Mouse (Mus musculus) kidney, embryonic 14.5 days (tissue): ENCODE data around the gene Tsga10ip. TPM values are rescaled to one million over a fixed set of nuclear protein-coding genes. Genes with fewer than 3 reads are reported as not detected.
"Not testable (repeated sequence)": the region's sequence is repeated elsewhere in the genome, so short reads cannot be mapped to it uniquely, and the experiment has no call there.

Source experiments
- ATAC-seq: fragments of 200-750 bp; cut with Nextera tagmentation; 2 replicates; pipeline ENCODE4 v1.8.0; 2017; ENCODE audit warnings: moderate number of reproducible peaks, mild to moderate bottlenecking, moderate TSS enrichment, moderate library complexity; ENCODE audit not compliant: low FRiP score, low TSS enrichment
- H3K27ac ChIP-seq: fragments of 300-500 bp; sonication (generic); 2 replicates; pipeline ENCODE4 v1.5.1; 2014; ENCODE audit warnings: low read depth, mild to moderate bottlenecking, low read length, moderate library complexity, mixed read lengths
- H3K27me3 ChIP-seq: fragments of 300-500 bp; sonication (generic); 2 replicates; pipeline ENCODE4 v1.6.1; 2014; ENCODE audit warnings: mild to moderate bottlenecking, low read length; ENCODE audit not compliant: control insufficient read depth, insufficient read depth
- H3K36me3 ChIP-seq: fragments of 300-500 bp; sonication (generic); 2 replicates; pipeline ENCODE4 v1.6.1; 2014; ENCODE audit warnings: low read length, mixed read lengths; ENCODE audit not compliant: control insufficient read depth, insufficient read depth
- H3K4me1 ChIP-seq: fragments of 300-500 bp; sonication (generic); 2 replicates; pipeline ENCODE4 v1.6.1; 2014; ENCODE audit warnings: low read length, mixed read lengths; ENCODE audit not compliant: control insufficient read depth, insufficient read depth
- H3K4me2 ChIP-seq: fragments of 300-500 bp; sonication (generic); replicated peaks from 2 replicates; pipeline ENCODE4 v1.6.1; 2014; ENCODE audit warnings: low read depth, mild to moderate bottlenecking, low read length
- H3K4me3 ChIP-seq: fragments of 300-500 bp; sonication (generic); 2 replicates; pipeline ENCODE4 v1.5.1; 2014; ENCODE audit warnings: mild to moderate bottlenecking, low read length
- H3K9ac ChIP-seq: fragments of 300-500 bp; sonication (generic); 2 replicates; pipeline ENCODE4 v1.6.1; 2014; ENCODE audit warnings: low read depth, mild to moderate bottlenecking, low read length, moderate library complexity
- H3K9me3 ChIP-seq: fragments of 300-500 bp; sonication (generic); 2 replicates; pipeline ENCODE4 v1.6.1; 2016; ENCODE audit warnings: low read length; ENCODE audit not compliant: control insufficient read depth
- WGBS: fragments of 180-500 bp; shearing (Covaris S2); extraction: QIAGEN DNeasy Blood & Tissue Kit; methylation state at CpG from one replicate; pipeline ENCODE4 v1.1.7; 2014; 5-methylcytosine and 5-hydroxymethylcytosine counted together
- polyA plus RNA-seq: library from polyadenylated mRNA; unstranded; fragments of >200 nt; fragmentation: Nextera tagmentation; extraction: Ambion mirVana; gene quantifications from 2 replicates; pipeline ENCODE4 v1.2.1, GENCODE M21; 2014

Gene Tsga10ip
- polyA plus RNA-seq, 1 experiment from 2014 or later, result 0.35 TPM

DNA sequence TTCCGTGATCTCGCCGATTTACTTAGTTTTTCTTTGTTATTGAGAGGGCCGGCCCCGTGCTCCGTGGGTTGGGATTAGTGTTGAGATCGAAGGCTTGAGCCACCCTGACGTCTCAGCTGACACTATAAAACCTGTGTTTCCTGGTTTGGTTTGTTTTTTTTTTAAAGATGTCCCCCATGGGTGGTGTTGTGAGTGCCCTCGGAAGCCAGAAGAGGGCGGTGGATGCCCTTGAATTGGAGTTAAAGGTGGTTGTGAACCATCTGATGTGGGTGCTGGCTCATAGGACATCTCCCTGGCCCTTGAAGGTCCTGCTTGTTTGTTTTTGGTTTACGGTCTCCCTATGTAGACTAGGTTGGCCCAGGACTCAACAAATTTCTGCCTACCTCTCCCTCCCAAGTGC is 34.9 kb downstream of the Tsga10ip start:
- Histone ChIP-seq H3K27ac (no peak overlapping the region), H3K4me2 (peak overlapping the region; percentile 92), H3K9ac (peak overlapping the region; percentile 91), H3K9me3 (no peaks in the 10 kb centered on the region), H3K36me3 (peaks cover 62% of the 10 kb centered on the region), H3K4me1 (peaks cover 13% of the 10 kb centered on the region; the same call in 1 of the 2 replicates), H3K27me3 (no peaks in the 10 kb centered on the region), H3K4me3 (peak overlapping the region; percentile 86)
- 10% methylated on average over 11 of the region's 11 CpGs for WGBS
- ATAC-seq, result no peak

GRCm38 (mm10) chr19:5367053-5367359 is 35.3 kb downstream of the Tsga10ip start, which contains the start of gene Banf1:
Gene Banf1 (minus strand): TSS chr19:5367168.
- Histone ChIP-seq H3K4me2 (peak within 1 kb of the TSS; percentile 92), H3K36me3 (peaks cover 58% of the 10 kb centered on the region), H3K27ac (peak within 1 kb of the TSS; percentile 97), H3K4me1 (peaks cover 13% of the 10 kb centered on the region; the same call in 1 of the 2 replicates), H3K27me3 (no peaks in the 10 kb centered on the region), H3K9me3 (no peaks in the 10 kb centered on the region), H3K4me3 (peak within 1 kb of the TSS; percentile 86), H3K9ac (peak within 1 kb of the TSS; percentile 91)
- ATAC-seq, result peak; percentile 36
- under 1% methylated on average over 33 of the region's 33 CpGs for WGBS

DNA sequence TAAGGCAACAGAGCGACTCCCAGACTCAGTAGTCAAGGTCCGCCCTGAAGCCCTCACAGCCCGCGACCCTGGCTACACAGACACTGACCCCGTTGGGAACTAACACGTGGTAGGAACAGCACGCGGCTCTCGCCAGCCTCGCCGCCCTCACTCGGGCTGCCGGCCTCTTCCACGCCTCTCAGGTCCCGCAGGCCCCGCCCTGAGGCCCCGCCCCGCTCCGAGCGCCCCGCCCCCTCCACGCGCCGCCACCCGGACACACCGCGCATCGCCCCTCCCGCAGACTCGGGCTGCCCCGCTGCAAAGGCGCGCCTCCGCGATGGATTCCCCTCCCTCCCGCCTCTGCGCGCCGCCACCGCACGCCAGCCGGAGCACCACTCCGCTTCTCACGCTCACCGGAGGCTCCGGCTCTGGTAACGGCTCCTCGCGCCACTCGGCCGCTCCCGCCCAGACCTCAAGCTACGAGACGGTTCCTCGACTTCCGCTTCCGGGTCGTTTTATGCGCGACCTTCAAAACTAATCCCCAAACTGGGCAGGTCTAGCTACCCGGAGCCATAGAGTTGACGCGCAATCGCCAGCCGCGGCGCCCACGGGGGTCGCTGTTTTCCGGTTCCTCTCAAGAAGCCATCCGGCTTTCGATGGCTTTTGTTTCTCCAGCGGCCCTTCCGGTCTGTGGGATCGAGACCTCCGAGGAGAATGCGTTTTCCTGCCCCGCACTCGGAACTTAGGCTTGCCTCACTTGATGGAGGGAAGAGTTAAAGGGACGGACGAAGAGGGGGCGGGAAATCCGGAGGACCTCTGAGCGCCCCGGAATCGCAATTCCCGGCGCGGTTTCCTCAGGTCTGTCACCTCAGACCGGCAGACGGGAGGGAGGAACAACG is 35.9 kb downstream of the Tsga10ip start, which contains the start of gene Eif1ad:
Eif1ad (plus strand) TSS at position 567 of the 878 bp plus-strand sequence.
- Histone ChIP-seq H3K36me3 (peaks cover 53% of the 10 kb centered on the region), H3K9me3 (no peaks in the 10 kb centered on the region), H3K4me1 (peaks cover 13% of the 10 kb centered on the region; the same call in 1 of the 2 replicates), H3K4me3 (peak within 1 kb of the TSS; percentile 86), H3K4me2 (peak within 1 kb of the TSS; percentile 92), H3K27ac (peak within 1 kb of the TSS; percentile 97), H3K27me3 (no peaks in the 10 kb centered on the region), H3K9ac (peak within 1 kb of the TSS; percentile 91)
- peak; percentile 94 for ATAC-seq
- WGBS, result under 1% methylated on average over 73 of the region's 92 CpGs

- Histone ChIP-seq H3K9ac (peak overlapping the region; percentile 91), H3K27ac (peak overlapping the region; percentile 97; the same call in 1 of the 2 replicates), H3K27me3 (no peaks in the 10 kb centered on the region), H3K36me3 (peaks cover 47% of the 10 kb centered on the region), H3K4me3 (peak overlapping the region; percentile 86), H3K4me1 (peaks cover 13% of the 10 kb centered on the region; the same call in 1 of the 2 replicates), H3K4me2 (peak overlapping the region; percentile 92), H3K9me3 (no peaks in the 10 kb centered on the region)
- no peak for ATAC-seq
- 21% methylated on average over 11 of the region's 11 CpGs for WGBS
Observed at GRCm38 (mm10) chr19:5365751-5366150, 36.6 kb downstream of the Tsga10ip start.

GRCm38 (mm10) chr19:5364124-5364523 is 38.2 kb downstream of the Tsga10ip start:
- H3K27me3 ChIP-seq, result no peaks in the 10 kb centered on the region
- no peak overlapping the region for H3K27ac ChIP-seq
- ATAC-seq, result no peak
- 92% methylated on average over 2 of the region's 2 CpGs for WGBS
- no peak overlapping the region for H3K4me3 ChIP-seq
- H3K9me3 ChIP-seq, result no peaks in the 10 kb centered on the region
- H3K36me3 ChIP-seq, result peaks cover 31% of the 10 kb centered on the region
- H3K4me1 ChIP-seq, result peaks cover 13% of the 10 kb centered on the region; the same call in 1 of the 2 replicates
- H3K9ac ChIP-seq, result no peak overlapping the region
- no peak overlapping the region for H3K4me2 ChIP-seq

DNA sequence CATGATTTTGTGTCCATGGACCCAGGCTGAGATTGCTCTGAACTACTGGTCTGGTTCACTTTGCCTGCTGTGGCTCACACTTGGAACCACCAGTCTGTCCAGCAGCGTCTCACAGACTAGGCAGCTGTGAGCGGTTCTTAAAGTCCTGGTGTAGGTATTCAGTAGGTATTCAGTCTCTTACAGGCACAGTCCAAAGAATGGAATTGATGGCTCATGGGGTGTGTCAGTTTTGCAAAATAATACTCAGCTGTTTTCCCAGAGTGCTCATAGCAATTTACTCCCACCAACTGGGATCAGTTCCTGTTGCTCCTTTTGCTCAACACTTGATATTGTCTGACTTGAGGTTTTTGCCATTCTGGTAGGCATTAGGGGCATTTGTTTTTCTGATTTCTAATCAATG is 40.1 kb downstream of the Tsga10ip start:
- no peak overlapping the region for H3K9ac ChIP-seq
- H3K36me3 ChIP-seq, result peaks cover 20% of the 10 kb centered on the region
- peaks cover 5% of the 10 kb centered on the region; the same call in 1 of the 2 replicates for H3K4me1 ChIP-seq
- H3K4me3 ChIP-seq, result no peak overlapping the region
- H3K27me3 ChIP-seq, result no peaks in the 10 kb centered on the region
- 82% methylated on average over 2 of the region's 2 CpGs for WGBS
- H3K27ac ChIP-seq, result no peak overlapping the region
- no peaks in the 10 kb centered on the region for H3K9me3 ChIP-seq
- no peak overlapping the region for H3K4me2 ChIP-seq
- ATAC-seq, result no peak

DNA sequence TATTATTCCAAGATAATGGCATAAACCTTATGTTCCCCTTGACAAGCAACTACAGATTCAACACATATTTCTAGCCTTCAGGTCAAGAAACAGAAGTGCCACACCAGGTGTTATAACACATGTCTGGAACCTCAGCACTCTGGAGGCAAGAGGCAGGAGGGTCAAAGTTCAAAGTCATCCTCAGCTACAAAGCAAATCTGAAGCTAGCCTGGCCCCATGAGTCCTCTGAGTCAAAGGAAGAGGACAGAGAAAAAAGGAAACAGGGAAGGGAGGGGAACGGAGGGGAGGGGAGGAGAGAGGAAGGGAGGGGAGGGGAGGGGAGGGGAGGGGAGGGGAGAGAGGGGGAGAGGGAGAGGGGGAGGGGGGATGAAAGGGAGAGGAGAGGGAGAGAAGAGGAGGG is 46.2 kb downstream of the Tsga10ip start:
- H3K9me3 ChIP-seq, result no peaks in the 10 kb centered on the region
- no peaks in the 10 kb centered on the region for H3K4me1 ChIP-seq
- no peak overlapping the region for H3K27ac ChIP-seq
- no peaks in the 10 kb centered on the region for H3K27me3 ChIP-seq
- no peaks in the 10 kb centered on the region for H3K36me3 ChIP-seq
- ATAC-seq, result no peak
- no peak overlapping the region for H3K9ac ChIP-seq
- H3K4me3 ChIP-seq, result no peak overlapping the region
- whole genome bisulfite sequencing, result no CpG with 5 or more reads among the region's 1 CpGs
- H3K4me2 ChIP-seq, result no peak overlapping the region

GRCm38 (mm10) chr19:5353609-5354008 is 48.7 kb downstream of the Tsga10ip start:
- Histone ChIP-seq H3K9ac (no peak overlapping the region), H3K4me2 (no peak overlapping the region), H3K4me3 (no peak overlapping the region), H3K36me3 (no peaks in the 10 kb centered on the region), H3K27ac (no peak overlapping the region), H3K27me3 (no peaks in the 10 kb centered on the region), H3K9me3 (no peaks in the 10 kb centered on the region), H3K4me1 (no peaks in the 10 kb centered on the region)
- 64% methylated on average over 2 of the region's 2 CpGs for WGBS
- ATAC-seq, result no peak

GRCm38 (mm10) chr19:5349502-5349873 is 52.8 kb downstream of the Tsga10ip start, which contains the start of gene Cst6:
Gene Cst6 (minus strand): TSS chr19:5349574.
- H3K36me3 ChIP-seq, H3K27me3 ChIP-seq, H3K9me3 ChIP-seq, H3K4me1 ChIP-seq, H3K27ac ChIP-seq, ATAC-seq: not testable (repeated sequence)
- peak within 1 kb of the TSS; percentile 28 for H3K4me3 ChIP-seq
- 62% methylated on average over 6 of the region's 6 CpGs for WGBS
- H3K4me2 ChIP-seq, result peak within 1 kb of the TSS; percentile 59
- H3K9ac ChIP-seq, result peak within 1 kb of the TSS; percentile 36; the same call in 1 of the 2 replicates
